Mouse (Mus musculus) hindbrain, embryonic 11.5 days (tissue): ENCODE results near the gene Faap20. TPM values are rescaled to one million over a fixed set of nuclear protein-coding genes. Genes with fewer than 3 reads are reported as not detected.

Experiments used
- ATAC-seq: fragments of 200-750 bp; cut with Nextera tagmentation; 2 replicates; pipeline ENCODE4 v1.8.0; 2017; ENCODE audit warnings: mild to moderate bottlenecking, moderate TSS enrichment, moderate library complexity; ENCODE audit not compliant: low FRiP score
- DNase-seq: peaks from one replicate; pipeline ENCODE4 v3.0.0-alpha.2; 2015; ENCODE audit warnings: low spot score
- H3K27ac ChIP-seq: fragments of 300-500 bp; sonication (generic); 2 replicates; pipeline ENCODE4 v1.5.1; 2014; ENCODE audit warnings: mild to moderate bottlenecking, low read depth, low read length
- H3K27me3 ChIP-seq: fragments of 300-500 bp; sonication (generic); 2 replicates; pipeline ENCODE4 v1.6.1; 2014; ENCODE audit warnings: mild to moderate bottlenecking, low read length, moderate library complexity, mixed read lengths; ENCODE audit not compliant: control insufficient read depth, insufficient read depth
- H3K36me3 ChIP-seq: fragments of 300-500 bp; sonication (generic); 2 replicates; pipeline ENCODE4 v1.6.1; 2014; ENCODE audit warnings: mild to moderate bottlenecking, low read length, moderate library complexity, mixed read lengths; ENCODE audit not compliant: control insufficient read depth, insufficient read depth
- H3K4me1 ChIP-seq: fragments of 300-500 bp; sonication (generic); replicated peaks from 2 replicates; pipeline ENCODE4 v1.6.1; 2014; ENCODE audit warnings: low read length, mixed read lengths; ENCODE audit not compliant: control insufficient read depth, insufficient read depth
- H3K4me2 ChIP-seq: fragments of 300-500 bp; sonication (generic); replicated peaks from 2 replicates; pipeline ENCODE4 v1.6.1; 2014; ENCODE audit warnings: mild to moderate bottlenecking, low read depth, low read length
- H3K4me3 ChIP-seq: fragments of 300-500 bp; sonication (generic); 2 replicates; pipeline ENCODE4 v1.5.1; 2014; ENCODE audit warnings: low read depth, low read length
- H3K9ac ChIP-seq: fragments of 300-500 bp; sonication (generic); 2 replicates; pipeline ENCODE4 v1.6.1; 2014; ENCODE audit warnings: low read depth, low read length
- H3K9me3 ChIP-seq: fragments of 300-500 bp; sonication (generic); 2 replicates; pipeline ENCODE4 v1.6.1; 2016; ENCODE audit warnings: low read length; ENCODE audit not compliant: control insufficient read depth
- WGBS: fragments of 180-500 bp; shearing (Covaris S2); extraction: QIAGEN DNeasy Blood & Tissue Kit; methylation state at CpG from one replicate; pipeline ENCODE4 v1.1.7; 2014; 5-methylcytosine and 5-hydroxymethylcytosine counted together
- polyA plus RNA-seq: library from polyadenylated mRNA; unstranded; fragments of >200 nt; fragmentation: Nextera tagmentation; extraction: Ambion mirVana; gene quantifications from 2 replicates; pipeline ENCODE4 v1.2.1, GENCODE M21; 2014

Faap20 gene
- polyA plus RNA-seq, 1 experiment from 2014 or later, result 99.0 TPM

- peak overlapping the region; percentile 98 for H3K27ac ChIP-seq
- H3K4me3 ChIP-seq, result peak overlapping the region; percentile 61
- H3K4me2 ChIP-seq, result peak overlapping the region; percentile 90
- H3K36me3 ChIP-seq, result no peaks in the 10 kb centered on the region
- DNase-seq, result no peak
- H3K9me3 ChIP-seq, result no peaks in the 10 kb centered on the region
- 13% methylated on average over 23 of the region's 23 CpGs for WGBS
- H3K9ac ChIP-seq, result peak overlapping the region; percentile 91
- no peaks in the 10 kb centered on the region for H3K27me3 ChIP-seq
- no peaks in the 10 kb centered on the region; the same call in none of the 2 replicates for H3K4me1 ChIP-seq
- peak; percentile 22 for ATAC-seq
Observed at GRCm38 (mm10) chr4:155250361-155251117, 937 bp downstream of the Faap20 start.

GRCm38 (mm10) chr4:155251147-155251546 is 1.5 kb downstream of the Faap20 start:
- peak overlapping the region; percentile 61 for H3K4me3 ChIP-seq
- peak; percentile 27 for DNase-seq
- H3K4me1 ChIP-seq, result no peaks in the 10 kb centered on the region; the same call in none of the 2 replicates
- H3K9me3 ChIP-seq, result no peaks in the 10 kb centered on the region
- 70% methylated on average over 3 of the region's 3 CpGs for WGBS
- peak overlapping the region; percentile 90 for H3K4me2 ChIP-seq
- no peak overlapping the region for H3K9ac ChIP-seq
- H3K36me3 ChIP-seq, result no peaks in the 10 kb centered on the region
- ATAC-seq, result no peak
- no peaks in the 10 kb centered on the region for H3K27me3 ChIP-seq
- H3K27ac ChIP-seq, result no peak overlapping the region

GRCm38 (mm10) chr4:155252253-155252652 is 2.7 kb downstream of the Faap20 start:
- no peak overlapping the region for H3K9ac ChIP-seq
- H3K9me3 ChIP-seq, result no peaks in the 10 kb centered on the region
- H3K4me2 ChIP-seq, result no peak overlapping the region
- H3K27me3 ChIP-seq, result no peaks in the 10 kb centered on the region
- WGBS, result 89% methylated on average over 6 of the region's 6 CpGs
- H3K36me3 ChIP-seq, result no peaks in the 10 kb centered on the region
- H3K4me3 ChIP-seq, result no peak overlapping the region
- H3K27ac ChIP-seq, result no peak overlapping the region
- ATAC-seq, result no peak
- no peaks in the 10 kb centered on the region; the same call in none of the 2 replicates for H3K4me1 ChIP-seq
- no peak for DNase-seq

GRCm38 (mm10) chr4:155264521-155265321 is 15.1 kb downstream of the Faap20 start:
- H3K9ac ChIP-seq, result no peak overlapping the region
- 88% methylated on average over 3 of the region's 3 CpGs for WGBS
- H3K4me3 ChIP-seq, result no peak overlapping the region
- ATAC-seq, result no peak
- H3K27ac ChIP-seq, result no peak overlapping the region
- no peaks in the 10 kb centered on the region for H3K36me3 ChIP-seq
- H3K4me2 ChIP-seq, result no peak overlapping the region
- H3K9me3 ChIP-seq, result no peaks in the 10 kb centered on the region
- no peaks in the 10 kb centered on the region for H3K4me1 ChIP-seq
- H3K27me3 ChIP-seq, result no peaks in the 10 kb centered on the region
- DNase-seq, result no peak

GRCm38 (mm10) chr4:155267047-155267543 is 17.5 kb downstream of the Faap20 start:
- Histone ChIP-seq H3K4me1 (no peaks in the 10 kb centered on the region), H3K9ac (no peak overlapping the region), H3K27me3 (no peaks in the 10 kb centered on the region), H3K9me3 (no peaks in the 10 kb centered on the region), H3K36me3 (no peaks in the 10 kb centered on the region), H3K4me3 (no peak overlapping the region), H3K4me2 (no peak overlapping the region), H3K27ac (no peak overlapping the region)
- WGBS, result 78% methylated on average over 7 of the region's 7 CpGs
- ATAC-seq (no peak), DNase-seq (no peak)

- DNase-seq, result no peak
- Histone ChIP-seq H3K9me3 (no peaks in the 10 kb centered on the region), H3K4me3 (no peak overlapping the region), H3K9ac (no peak overlapping the region), H3K36me3 (no peaks in the 10 kb centered on the region), H3K4me2 (no peak overlapping the region), H3K4me1 (no peaks in the 10 kb centered on the region), H3K27ac (no peak overlapping the region), H3K27me3 (no peaks in the 10 kb centered on the region)
- ATAC-seq, result no peak
- 60% methylated on average over 12 of the region's 12 CpGs for WGBS
Observed at GRCm38 (mm10) chr4:155267639-155268175, 18.1 kb downstream of the Faap20 start.

GRCm38 (mm10) chr4:155268382-155268781 is 18.8 kb downstream of the Faap20 start:
- Histone ChIP-seq H3K27me3 (no peaks in the 10 kb centered on the region), H3K4me1 (no peaks in the 10 kb centered on the region), H3K27ac (no peak overlapping the region), H3K9ac (no peak overlapping the region), H3K4me3 (no peak overlapping the region), H3K4me2 (no peak overlapping the region), H3K9me3 (no peaks in the 10 kb centered on the region), H3K36me3 (no peaks in the 10 kb centered on the region)
- ATAC-seq (no peak), DNase-seq (peak; percentile 71)
- WGBS, result 38% methylated on average over 5 of the region's 5 CpGs

GRCm38 (mm10) chr4:155274451-155274850 is 24.8 kb downstream of the Faap20 start:
- 56% methylated on average over 5 of the region's 5 CpGs for WGBS
- no peaks in the 10 kb centered on the region for H3K36me3 ChIP-seq
- H3K4me3 ChIP-seq, result no peak overlapping the region
- H3K27ac ChIP-seq, result no peak overlapping the region
- H3K4me1 ChIP-seq, result no peaks in the 10 kb centered on the region
- DNase-seq, result no peak
- no peak overlapping the region for H3K9ac ChIP-seq
- no peak for ATAC-seq
- H3K9me3 ChIP-seq, result no peaks in the 10 kb centered on the region
- no peak overlapping the region for H3K4me2 ChIP-seq
- H3K27me3 ChIP-seq, result no peaks in the 10 kb centered on the region
